Mouse (Mus musculus) olfactory bulb, adult 2 months (tissue): ENCODE measurements around the gene Nt5c3b.

Source experiments
- CTCF ChIP-seq: fragments of 200-500 bp; IDR thresholded peaks from 2 replicates; pipeline ENCODE4 v1.5.1; 2012; ENCODE audit warnings: low read depth, mild to moderate bottlenecking, low read length, moderate library complexity; ENCODE audit not compliant: insufficient read depth
- POLR2A ChIP-seq: fragments of 200-500 bp; IDR thresholded peaks from 2 replicates; pipeline ENCODE4 v1.6.1; 2012; ENCODE audit warnings: mild to moderate bottlenecking, low read depth, low read length, moderate library complexity; ENCODE audit not compliant: insufficient read depth

GRCm38 (mm10) chr11:100378446-100378845 lies 63.2 kb downstream of the Nt5c3b start:
- no peak for TF ChIP-seq CTCF
- TF ChIP-seq POLR2A, result no peak
